Mouse (Mus musculus) erythroid progenitor cell, adult 5-6 weeks (primary cell): ENCODE measurements around the gene Pdlim1. TPM values are rescaled to one million over a fixed set of nuclear protein-coding genes. Genes with fewer than 3 reads are reported as not detected.

Experiments
- total RNA-seq, 2 experiments: library from RNA; stranded (forward) in 1 of 2; stranded (reverse) in 1 of 2; fragments of 150-400 nt in 1 of 2; fragments of 186-747, 209-891 nt in 1 of 2; gene quantifications; 2 replicates each; pipeline versions ENCODE4 v1.2.3 to v1.2.4; 2015 to 2017; ENCODE audit warnings: low replicate concordance in 2 of 2

Gene Pdlim1
- total RNA-seq, 2 experiments from 2014 or later, result 17.2 to 40.2 TPM

Other genes with a start within 250 kb of the Pdlim1 start
- gene Cyp2c54, start 198.0 kb downstream of the Pdlim1 start, total RNA-seq (2015; ENCODE audit: low replicate concordance), result not detected in 2 replicates
- not detected in 2 replicates for gene Cyp2c54, start 198.0 kb downstream of the Pdlim1 start, total RNA-seq (2017; ENCODE audit: low replicate concordance)
- not detected in 2 replicates for gene Cyp2c50, start 182.2 kb downstream of the Pdlim1 start, total RNA-seq (2015; ENCODE audit: low replicate concordance)
- gene Cyp2c50, start 182.2 kb downstream of the Pdlim1 start, total RNA-seq (2017; ENCODE audit: low replicate concordance), result not detected in 2 replicates
- not detected in 2 replicates for gene Cyp2c70, start 84.5 kb downstream of the Pdlim1 start, total RNA-seq (2015; ENCODE audit: low replicate concordance)
- gene Cyp2c70, start 84.5 kb downstream of the Pdlim1 start, total RNA-seq (2017; ENCODE audit: low replicate concordance), result not detected in 2 replicates
- gene Sorbs1, start 241.9 kb upstream of the Pdlim1 start, total RNA-seq (2015; ENCODE audit: low replicate concordance), result 87.9 and 106 TPM in 2 replicates
- gene Sorbs1, start 241.9 kb upstream of the Pdlim1 start, total RNA-seq (2017; ENCODE audit: low replicate concordance), result 163 and 167 TPM in 2 replicates